Mouse (Mus musculus) right cerebral cortex, postnatal 36 days (tissue): ENCODE measurements at regions not wholly inside any gene's neighbourhood (a gene's known extent, or its start where the extent isn't known, plus 50 kb on each side); places are given as distances from the start of the nearest gene placed in this dataset.

Source experiments
- DNase-seq, 2 experiments: peaks; one replicate each; pipeline ENCODE4 v3.0.0; 2022; ENCODE audit warnings: low spot score in 2 of 2, mixed read lengths in 1 of 2

DNA sequence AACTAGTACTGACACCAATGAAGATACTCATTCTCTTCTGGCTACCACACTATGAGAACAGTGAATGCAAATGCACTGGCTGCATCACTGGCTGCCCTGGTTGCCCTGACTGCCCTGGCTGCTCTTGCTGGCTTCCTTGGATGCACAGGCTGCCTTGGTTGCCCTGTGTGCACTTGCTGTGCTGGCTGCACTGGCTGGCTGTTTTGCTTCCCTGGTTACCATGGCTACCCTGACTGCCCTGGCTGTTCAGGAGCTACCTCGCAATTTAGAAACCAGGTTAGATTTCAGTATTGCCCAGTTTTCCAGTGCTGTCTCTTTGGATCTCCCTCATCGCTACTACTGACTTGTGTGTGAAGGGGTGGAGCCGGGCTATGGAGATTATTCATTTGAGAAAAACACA lies 175.7 kb downstream of the Fat4 start:
- no peak for DNase-seq

DNA sequence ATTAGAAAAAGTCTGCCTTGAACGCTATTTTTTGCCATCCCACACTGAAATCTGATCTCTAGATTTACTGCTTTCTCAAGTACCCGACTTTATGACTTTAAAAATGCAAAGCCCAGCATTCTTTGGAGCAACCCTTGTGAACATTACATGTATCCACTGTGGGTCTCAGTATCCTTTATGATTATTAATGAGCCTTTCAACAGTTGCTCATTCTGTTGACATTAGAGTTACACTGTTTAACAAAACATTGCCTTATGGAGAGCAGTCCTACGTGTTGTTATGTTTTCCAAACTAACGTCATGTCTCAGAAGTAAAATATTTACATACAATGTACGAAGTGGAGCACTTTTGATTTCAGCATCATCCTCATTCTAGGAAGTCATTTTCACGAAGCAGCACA lies 178.7 kb downstream of the Fat4 start:
- no peak for DNase-seq

DNA sequence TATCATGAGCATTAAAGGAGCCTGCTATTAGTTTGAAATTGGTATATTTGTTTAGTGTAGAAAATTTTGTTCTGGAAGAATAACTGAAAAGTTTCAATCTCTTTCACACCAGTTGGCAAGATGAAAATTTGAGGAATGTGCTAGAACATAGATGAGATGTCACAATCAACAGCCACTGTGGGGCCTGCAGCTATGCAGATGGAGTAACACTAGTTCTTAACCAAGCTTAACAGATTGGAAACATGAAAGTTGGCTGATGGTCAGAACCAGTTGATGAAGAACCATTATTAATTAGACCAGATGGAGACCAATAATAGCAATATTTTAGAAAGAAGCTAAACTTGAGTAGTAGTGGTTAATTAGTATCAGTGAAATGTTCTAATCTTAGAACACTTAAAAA lies 182.3 kb downstream of the Fat4 start:
- DNase-seq, result no peak

DNA sequence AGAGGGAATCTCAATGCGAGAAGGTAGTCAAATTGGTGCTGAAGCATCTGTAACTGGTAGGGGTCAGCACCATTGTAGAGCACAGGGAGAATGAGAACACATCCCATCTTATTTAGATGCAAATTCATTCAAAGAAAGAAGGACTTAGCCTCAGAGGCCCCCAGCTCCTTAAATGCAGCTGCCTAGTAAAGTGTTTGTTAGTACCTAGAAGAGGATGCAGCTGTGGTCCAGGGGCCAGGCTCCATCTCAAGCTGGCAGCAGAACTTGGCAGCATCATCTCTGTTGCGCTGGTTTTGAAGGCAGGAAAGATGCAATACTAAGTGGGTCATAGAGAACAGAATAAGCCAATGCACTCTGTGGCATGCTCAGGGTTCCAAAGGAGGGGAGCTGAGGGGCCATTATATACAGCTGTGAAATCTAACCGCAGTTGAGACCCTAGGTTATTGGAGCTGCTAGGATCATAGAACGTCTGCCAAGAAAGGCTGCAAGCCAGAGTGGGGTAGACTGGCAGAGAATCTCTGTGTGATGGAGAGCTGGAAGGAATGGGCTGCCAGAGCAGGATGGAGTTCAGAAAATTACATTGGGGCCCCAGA lies 196.0 kb downstream of the Fat4 start:
- no peak for DNase-seq

DNA sequence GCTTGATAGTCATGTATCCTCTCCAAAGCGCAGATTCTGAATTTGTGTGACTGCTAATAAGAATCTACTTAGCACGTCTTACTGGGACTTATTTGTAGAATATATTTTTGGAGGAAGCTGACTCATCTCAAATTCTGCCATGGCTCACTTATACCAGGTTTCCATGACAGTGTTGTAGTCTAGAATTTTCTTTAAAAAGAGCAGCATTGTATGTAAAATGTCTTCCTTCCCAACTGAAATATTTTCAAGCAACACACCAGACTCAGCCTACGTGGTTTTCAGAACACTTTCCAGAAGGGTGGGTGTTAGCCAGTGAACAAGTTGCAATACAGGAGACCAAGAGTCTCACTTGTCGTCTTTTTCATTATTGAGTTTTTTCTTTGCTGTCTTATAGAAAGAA lies 202.2 kb downstream of the Fat4 start:
- no peak for DNase-seq

DNA sequence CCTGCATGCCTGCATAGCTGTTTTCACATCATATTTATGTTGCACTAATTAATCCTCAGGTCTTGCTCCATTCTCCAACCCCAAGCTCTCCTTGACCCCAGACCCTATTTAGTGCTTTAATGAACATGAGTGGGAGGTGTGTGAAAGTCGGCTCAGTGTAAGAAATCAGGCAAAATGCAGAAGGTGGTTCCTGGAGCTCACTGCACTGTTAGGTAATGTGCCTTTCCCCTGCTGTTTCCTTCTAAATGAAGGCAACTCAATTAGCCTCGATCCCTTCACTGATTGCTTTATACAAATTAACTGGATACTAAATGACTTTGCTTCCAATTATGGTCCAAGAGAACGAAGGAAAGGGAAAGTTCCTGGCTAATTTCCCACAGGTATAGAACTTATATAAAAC lies 215.6 kb downstream of the Fat4 start:
- no peak for DNase-seq

DNA sequence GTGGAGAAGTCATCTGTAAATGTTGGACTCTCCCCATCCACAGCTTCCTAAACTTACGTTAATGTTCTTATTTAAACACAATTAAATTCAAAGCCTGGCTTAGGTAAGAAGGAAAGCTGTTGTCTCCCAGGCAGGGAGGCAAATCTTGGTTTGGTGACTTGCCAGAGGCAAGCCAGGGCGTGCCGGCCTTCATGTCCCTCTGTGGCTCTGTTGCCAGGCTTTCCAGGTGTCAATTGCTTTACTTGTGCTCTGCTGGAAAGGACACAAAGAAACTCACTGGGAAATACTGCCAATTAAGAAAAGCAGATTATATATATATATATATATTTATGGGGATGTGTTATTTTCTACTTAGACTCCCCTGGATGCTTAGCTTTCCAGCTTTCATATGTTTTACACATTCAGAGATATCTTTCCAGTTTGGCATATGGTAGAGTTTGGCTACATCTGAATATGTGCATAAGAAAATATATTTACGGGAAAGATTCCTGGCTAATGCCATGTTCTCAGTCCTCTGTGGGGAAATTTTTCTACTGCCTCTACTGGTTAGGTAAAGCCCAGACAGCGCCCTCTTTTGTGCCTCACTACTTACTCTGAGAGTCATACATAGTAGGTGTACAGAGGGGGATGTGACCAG lies 223.1 kb downstream of the Fat4 start:
- DNase-seq, result peak in 1 of 2 experiments; percentile 3

DNA sequence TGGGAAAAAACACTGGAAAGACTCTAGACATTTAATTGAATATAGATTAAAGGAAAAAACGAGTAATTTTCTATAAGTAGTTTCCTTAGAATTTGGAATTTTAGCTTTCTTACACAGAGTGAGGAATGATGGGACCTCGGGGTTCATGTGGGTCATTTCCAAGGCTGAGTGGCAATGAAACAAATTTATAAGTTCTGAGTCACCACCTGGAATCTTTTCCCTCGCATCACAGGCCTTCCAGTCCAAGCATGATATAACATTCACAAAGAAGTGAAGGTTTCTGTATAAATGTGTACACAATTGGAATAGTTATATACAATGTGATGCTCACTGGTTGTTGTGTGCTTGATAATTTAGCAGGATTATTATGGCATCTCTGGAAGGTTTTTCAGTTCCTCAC lies 227.3 kb downstream of the Fat4 start:
- no peak for DNase-seq

DNA sequence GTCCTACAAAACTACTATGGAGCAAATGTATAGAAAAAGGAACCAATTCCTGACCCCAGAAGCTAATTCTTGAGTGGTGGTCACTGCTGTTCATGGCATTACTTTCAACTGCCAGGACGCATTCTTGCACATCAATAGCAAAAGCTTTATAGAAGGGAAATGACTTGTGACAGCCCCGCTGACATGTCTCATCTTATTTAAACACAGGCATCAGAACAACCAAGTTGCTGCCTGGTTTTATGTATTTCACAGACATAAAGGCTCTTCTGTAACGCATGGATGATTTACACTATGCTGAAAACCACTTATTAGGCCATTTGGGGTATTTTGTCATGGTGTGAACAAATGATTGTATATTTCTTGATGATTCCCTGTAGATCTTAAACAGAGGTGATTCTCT lies 228.1 kb downstream of the Fat4 start:
- no peak for DNase-seq

DNA sequence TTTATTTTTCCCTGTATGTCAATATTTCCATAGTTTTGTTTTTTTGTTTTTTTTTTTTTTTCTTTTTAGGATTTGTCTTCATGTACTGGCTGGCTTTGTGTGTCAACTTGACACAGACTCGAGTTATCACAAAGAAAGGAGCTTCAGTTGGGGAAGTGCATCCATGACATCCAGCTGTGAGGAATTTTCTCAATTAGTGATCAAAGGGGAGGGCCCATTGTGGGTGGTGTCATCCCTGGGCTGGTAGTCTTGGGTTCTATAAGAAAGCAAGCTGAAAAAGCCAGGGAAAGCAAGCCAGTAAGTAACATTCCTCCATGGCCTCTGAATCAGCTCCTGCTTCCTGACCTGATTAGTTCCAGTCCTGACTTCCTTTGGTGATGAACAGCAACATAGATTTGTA lies 228.7 kb downstream of the Fat4 start:
- DNase-seq, result no peak

DNA sequence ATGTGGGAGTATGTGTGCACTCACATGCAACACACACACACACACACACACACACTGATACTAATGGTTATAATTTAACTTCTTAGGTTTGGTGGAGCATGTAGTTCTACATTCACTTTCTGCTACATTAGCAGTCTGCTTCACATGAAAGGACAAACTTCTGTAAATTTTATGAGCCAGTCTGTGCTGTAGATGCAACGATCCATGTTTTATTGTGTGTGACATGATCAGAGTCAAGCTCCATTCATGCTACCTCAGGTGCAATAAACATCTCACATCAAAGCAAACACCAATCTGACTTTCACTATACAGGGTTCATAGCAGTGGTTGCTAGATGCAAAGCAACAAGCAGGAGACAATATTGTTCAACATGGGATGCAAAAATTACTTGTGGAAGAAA lies 235.5 kb downstream of the Fat4 start:
- DNase-seq, result no peak

DNA sequence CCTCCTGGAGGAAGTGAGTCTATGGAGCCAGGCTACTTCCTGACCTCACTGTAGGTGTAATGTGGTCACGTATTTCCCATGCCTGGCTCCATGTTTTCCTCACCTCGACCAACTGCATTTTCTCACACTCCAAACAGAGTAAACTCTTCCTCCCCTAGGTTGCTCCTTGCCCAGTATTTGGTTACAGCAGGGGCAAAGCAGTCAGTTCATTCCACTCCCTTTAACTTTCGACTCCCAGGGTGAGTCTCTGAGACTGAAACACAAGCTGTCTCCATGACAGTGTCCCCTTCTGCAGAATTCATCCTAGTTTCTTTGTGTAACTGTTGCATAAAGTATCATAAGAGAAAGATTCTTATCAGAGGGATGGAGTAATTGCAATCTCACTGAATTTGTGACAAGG lies 243.8 kb downstream of the Fat4 start:
- DNase-seq, result no peak

DNA sequence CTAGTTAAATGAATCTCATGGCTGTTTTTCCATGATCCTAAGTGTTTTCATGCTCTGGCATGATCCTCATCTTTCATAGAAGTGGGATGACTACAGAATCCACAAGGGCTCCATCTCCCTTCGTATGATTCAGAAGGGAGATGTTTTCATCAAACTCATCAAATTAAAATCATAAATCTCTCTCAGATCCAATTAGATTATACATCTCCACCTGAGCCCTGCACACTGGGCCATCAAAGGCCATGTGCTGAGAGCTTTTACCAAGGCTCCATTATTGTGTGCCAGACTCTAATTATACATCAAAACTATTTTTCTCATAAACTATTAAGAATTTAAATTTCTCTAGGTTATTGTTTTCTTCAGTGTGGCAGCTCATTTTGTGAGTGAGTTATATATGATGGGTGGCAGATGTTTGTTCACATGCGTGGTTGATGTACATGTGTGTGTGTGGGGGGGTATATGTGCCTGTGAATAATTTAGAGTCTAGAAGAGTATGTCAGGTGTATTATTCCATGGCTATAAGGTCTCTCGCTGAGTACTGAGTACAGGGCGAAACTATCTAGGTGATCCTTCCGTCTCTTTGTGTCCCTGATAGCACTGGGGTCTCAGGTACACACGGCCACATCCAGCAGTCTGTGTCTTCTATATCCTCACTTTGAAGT lies 278.4 kb downstream of the Fat4 start:
- no peak for DNase-seq

DNA sequence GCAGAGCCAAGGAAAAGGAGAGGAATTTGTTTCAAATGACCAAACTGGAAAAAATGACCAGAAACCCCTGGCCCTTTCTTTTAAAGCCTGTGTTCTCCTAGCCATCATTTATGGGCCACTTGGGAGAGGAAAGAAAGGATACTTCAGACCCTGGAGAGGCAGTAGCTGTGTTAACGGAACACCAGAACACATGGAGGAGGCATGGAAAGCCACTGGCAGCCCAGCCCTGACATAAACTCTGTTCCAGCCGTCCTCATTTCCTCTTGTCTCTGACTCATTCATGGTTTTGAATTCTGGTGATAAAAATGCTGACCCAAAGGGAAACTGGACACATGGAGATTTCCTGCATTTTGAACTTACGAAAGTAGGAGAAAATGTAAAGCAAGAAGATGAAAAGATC lies 295.9 kb downstream of the Fat4 start:
- no peak for DNase-seq

DNA sequence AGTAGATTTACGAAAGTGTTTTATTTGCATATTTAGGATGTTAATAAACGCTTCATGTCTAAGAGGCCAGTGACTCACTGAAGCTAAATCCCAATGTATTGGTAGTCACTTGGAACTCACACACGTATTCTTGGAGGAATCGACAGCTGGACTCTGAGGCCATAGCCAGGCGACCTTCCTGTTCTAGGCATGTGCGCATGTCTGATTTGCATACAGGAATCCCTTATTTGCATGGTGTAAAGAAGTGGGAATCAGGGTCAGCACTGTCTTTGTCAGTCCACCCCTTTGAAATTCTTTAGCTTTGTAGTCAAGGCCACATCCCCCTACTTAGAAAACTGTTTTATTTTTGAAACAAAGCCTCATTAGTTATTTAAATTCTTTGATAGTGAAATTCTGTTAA lies 308.4 kb downstream of the Fat4 start:
- no peak for DNase-seq

DNA sequence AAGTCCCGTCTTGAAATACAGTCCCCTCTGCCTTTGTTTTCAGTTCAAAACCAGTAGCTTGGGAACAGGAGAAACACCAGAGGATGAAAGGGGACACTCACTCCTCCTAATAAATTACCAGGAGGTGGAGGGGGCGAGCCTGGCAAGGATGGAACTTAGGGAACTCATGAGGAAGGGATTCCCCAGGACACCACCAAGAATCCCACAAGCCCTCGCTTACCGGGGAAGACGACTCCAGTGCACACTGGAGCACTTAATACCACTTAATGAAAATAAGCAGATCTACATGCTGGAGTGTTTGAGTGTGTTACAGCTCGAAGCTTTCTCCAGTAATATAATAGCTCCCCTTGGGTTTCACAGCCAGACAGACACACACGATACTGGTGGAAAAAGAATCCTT lies 315.9 kb downstream of the Fat4 start:
- no peak for DNase-seq

DNA sequence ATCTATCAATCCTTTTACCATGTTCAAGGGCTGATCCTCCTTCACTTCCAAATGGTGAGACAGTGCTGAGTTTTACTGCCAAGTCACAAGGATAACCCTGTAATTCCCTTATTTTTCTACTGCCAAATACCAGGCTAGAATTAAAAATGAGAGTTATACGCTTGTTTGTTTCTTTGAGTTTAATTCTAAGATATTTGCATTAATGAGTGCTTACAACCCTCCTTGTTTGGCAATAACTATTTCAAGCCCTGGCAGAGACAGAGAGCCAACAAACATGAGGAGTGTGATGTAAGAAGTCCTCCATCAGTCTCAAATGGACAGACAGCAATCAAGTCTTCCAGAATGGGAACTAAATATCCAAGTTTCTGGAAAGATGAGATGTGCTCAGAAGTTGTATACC lies 321.9 kb downstream of the Fat4 start:
- no peak for DNase-seq

DNA sequence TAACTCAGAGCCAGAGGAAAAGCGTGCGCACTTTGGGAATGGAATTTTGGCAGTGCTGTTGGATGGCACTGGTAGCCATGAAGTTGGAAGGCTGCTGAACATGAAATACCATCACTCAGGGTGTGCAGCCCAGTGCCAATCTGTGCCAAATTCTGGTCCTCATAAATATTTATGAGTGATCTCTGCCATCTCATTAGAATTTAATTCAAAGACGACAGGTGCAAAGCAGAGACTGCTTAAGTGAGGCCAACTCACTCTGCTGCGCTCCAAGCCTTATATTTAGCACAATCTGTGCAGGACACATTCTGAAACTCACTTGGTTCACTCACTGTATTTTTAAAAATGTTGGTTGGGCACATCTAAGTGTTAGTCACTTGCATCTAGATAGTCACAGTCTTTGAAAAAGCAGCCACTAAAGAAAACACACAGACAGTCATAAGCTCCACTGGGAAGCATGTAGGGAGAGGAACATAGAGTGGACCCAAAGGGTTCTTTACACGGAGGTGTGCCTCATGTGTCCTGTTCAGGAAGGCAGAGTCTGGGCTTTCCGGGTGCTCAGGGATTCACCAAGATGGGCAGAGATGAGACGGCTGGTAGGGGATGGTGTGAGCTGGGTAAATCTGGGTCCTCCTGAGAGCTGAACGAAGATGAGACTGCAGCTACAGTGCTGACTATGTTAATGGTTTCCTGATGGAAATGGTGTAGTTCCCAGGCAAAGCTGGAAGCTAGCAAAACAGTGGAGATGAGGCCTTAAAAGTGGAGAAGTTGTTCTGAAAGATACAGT lies 322.8 kb downstream of the Fat4 start:
- DNase-seq, result peak; percentile 11 to 38

DNA sequence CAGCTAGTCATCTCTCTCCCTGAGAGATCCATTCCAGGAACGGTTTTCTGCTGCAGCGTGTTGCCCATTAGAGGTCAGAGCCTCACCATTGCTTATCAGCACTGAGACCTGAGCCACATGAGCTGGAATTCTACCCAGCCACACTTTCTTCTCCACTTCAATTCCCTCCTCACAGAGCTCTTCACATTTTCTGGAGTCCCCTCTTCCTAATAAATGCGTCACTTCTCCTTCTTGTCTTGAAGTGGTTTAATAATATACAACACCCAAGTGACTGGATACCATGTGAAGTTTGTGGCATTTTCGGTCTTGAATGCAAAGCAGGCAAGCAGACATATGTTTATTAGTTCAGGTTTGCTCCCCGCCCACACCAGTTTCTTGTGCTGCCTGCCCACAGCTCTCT lies 324.9 kb downstream of the Fat4 start:
- no peak for DNase-seq

DNA sequence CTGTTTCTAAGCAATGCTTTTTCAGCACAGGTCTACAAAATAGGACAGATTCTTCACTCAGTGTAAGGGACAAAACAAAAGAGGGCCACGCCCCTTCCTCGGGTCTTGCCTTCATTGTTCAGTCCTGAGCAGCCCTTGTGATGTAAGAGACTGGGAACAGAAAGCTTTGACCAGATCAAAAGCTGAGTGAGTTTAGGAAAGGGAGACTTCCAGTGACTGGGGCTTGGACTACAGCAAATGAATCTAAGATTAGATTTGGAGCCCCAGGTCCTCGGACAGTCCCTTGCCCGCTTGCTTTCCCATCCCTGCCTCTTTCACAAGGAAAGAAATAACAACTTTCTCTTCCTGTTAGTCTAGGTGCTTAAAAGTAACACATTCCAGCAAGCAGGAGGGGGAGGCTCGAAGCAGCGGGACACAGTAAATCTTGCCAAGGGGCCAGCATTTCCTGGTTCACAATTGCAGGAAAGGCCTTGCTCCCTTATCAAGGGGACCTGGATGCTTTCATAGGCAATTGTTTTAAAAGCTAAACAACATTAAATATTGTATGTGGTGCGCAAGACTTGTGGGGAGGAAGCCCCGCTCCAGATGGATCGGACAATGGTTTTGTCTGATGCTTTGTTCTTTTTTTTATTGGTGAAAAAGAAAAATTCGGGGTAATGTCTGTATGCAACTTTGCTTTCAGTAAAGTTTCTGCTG lies 333.4 kb downstream of the Fat4 start:
- no peak for DNase-seq

DNA sequence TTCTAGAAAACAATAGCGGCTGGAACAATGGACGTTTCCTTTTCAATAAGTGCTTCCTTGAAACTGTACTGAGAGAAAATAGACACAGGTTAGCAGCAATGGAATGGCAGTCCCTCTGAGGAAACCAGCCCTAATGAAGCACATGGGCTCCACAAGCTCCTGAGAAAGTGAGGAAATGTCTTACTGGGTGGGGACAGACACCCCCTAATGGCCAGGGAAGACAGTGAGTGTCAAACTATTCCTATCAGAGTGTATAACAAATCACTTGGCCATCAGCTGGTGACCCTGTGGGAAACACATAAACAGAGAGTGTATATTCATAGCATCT lies 333.9 kb downstream of the Fat4 start:
- DNase-seq, result no peak

DNA sequence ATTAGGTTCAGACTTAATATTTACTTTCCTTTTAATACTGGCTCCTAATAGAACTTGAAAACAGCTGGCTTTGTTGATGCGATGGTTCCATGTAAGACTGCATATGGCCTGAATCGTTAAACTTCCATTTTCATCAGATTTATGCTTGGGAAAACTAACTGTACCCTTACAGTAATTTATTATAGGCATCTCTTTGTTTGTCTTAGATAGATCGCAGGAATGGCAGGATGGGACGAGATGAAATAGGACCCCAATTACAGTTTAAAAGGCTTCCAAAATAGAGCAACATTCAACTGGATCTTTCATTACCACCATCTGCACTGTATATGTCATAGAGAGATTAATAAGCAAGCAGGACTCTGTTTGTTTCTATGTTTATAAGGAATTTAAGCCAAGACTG lies 335.3 kb downstream of the Fat4 start:
- DNase-seq, result no peak
